Mouse (Mus musculus) small intestine, adult 2 months (tissue): Measurements from ENCODE around the gene Fam131a.

Source experiments
- CTCF ChIP-seq: fragments of 200-500 bp; IDR thresholded peaks from 2 replicates; pipeline ENCODE4 v1.5.1; 2012; ENCODE audit warnings: low read depth, mild to moderate bottlenecking, control low read depth, inconsistent platforms, low read length, moderate library complexity, mixed read lengths; ENCODE audit not compliant: insufficient replicate concordance, insufficient read length; ENCODE audit errors: extremely low read depth
- POLR2A ChIP-seq: fragments of 200-500 bp; IDR thresholded peaks from 2 replicates; pipeline ENCODE4 v1.6.1; 2012; ENCODE audit warnings: low read depth, mild to moderate bottlenecking, control low read depth, inconsistent platforms, low read length, moderate library complexity

GRCm38 (mm10) chr16:20690774-20691173 is 2.3 kb upstream of the Fam131a start:
- TF ChIP-seq CTCF (no peak), POLR2A (no peak)
